Mouse (Mus musculus) effector memory CD4-positive, alpha-beta T cell, adult 7 months (primary cell): ENCODE data around the gene Sgca. TPM values are rescaled to one million over a fixed set of nuclear protein-coding genes. Genes with fewer than 3 reads are reported as not detected.

Experiments
- polyA plus RNA-seq: library from polyadenylated mRNA; unstranded; fragments of 100-300 nt; shearing (Covaris generic); gene quantifications from one replicate; pipeline ENCODE4 v1.2.1, GENCODE M21; 2017

Sgca gene
- not detected for polyA plus RNA-seq

GRCm38 (mm10) chr11:94976199-94976598 is at the start of gene Sgca:
Sgca (minus strand) TSS chr11:94976327.

GRCm38 (mm10) chr11:95009629-95010014 is 33.5 kb upstream of the Sgca start, which contains the start of gene Samd14:
Samd14 (plus strand) TSS chr11:95009879.

GRCm38 (mm10) chr11:94990749-94991577 is 14.8 kb upstream of the Sgca start, which contains the start of gene Ppp1r9b:
Ppp1r9b (plus strand) TSS chr11:94991035.

GRCm38 (mm10) chr11:94967419-94967818 is 8.7 kb downstream of the Sgca start, which contains the start of gene Hils1:
Hils1 (plus strand) TSS chr11:94967593.

GRCm38 (mm10) chr11:94936045-94936444 is 40.1 kb downstream of the Sgca start, which contains the start of gene Col1a1:
Col1a1 (plus strand) TSS chr11:94936224.

Other genes starting within 250 kb of the Sgca start
- not detected for gene Cdc34b, start 234.5 kb downstream of the Sgca start, polyA plus RNA-seq
- not detected for gene Tmem92, start 193.6 kb downstream of the Sgca start, polyA plus RNA-seq
- 0.44 TPM for gene Col1a1, start 40.1 kb downstream of the Sgca start, polyA plus RNA-seq
- gene Hils1, start 8.7 kb downstream of the Sgca start, polyA plus RNA-seq = not detected
- gene Ppp1r9b, start 14.7 kb upstream of the Sgca start, polyA plus RNA-seq = 8.0 TPM
- not detected for gene Samd14, start 33.6 kb upstream of the Sgca start, polyA plus RNA-seq
- 8.8 TPM for gene Pdk2, start 65.0 kb upstream of the Sgca start, polyA plus RNA-seq
- 4.2 TPM for gene Itga3, start 100.5 kb upstream of the Sgca start, polyA plus RNA-seq
- not detected for gene Dlx3, start 143.8 kb upstream of the Sgca start, polyA plus RNA-seq
- not detected for gene Dlx4, start 169.9 kb upstream of the Sgca start, polyA plus RNA-seq